Mouse (Mus musculus) spleen, adult 2 months (tissue): ENCODE data around the gene Cep128. TPM values are rescaled to one million over a fixed set of nuclear protein-coding genes. Genes with fewer than 3 reads are reported as not detected.

Experiments
- DNase-seq, 2 experiments: peaks; one replicate each; pipeline versions ENCODE4 v3.0.0 to v3.0.0-alpha.2; 2012 to 2021; ENCODE audit warnings: low spot score in 2 of 2, low read depth in 1 of 2
- H3K27ac ChIP-seq: fragments of 200-500 bp; 2 replicates; pipeline ENCODE4 v1.5.1; 2012; ENCODE audit warnings: low read length, inconsistent platforms; ENCODE audit not compliant: insufficient read depth
- H3K27me3 ChIP-seq: fragments of 200-500 bp; 2 replicates; pipeline ENCODE4 v1.6.1; 2012; ENCODE audit warnings: mild to moderate bottlenecking, moderate library complexity, low read length, inconsistent platforms; ENCODE audit not compliant: control insufficient read depth, insufficient read depth
- H3K36me3 ChIP-seq: fragments of 200-500 bp; 2 replicates; pipeline ENCODE4 v1.6.1; 2012; ENCODE audit warnings: mild to moderate bottlenecking, low read length, inconsistent platforms; ENCODE audit not compliant: control insufficient read depth, insufficient read depth
- H3K4me1 ChIP-seq: fragments of 200-500 bp; 2 replicates; pipeline ENCODE4 v1.6.1; 2011; ENCODE audit warnings: inconsistent platforms; ENCODE audit not compliant: control insufficient read depth, insufficient read depth, insufficient read length
- H3K4me3 ChIP-seq: fragments of 200-500 bp; 2 replicates; pipeline ENCODE4 v1.5.1; 2011; ENCODE audit warnings: mild to moderate bottlenecking, inconsistent platforms; ENCODE audit not compliant: insufficient read depth, insufficient read length; ENCODE audit errors: extremely low read depth
- CTCF ChIP-seq: fragments of 200-500 bp; IDR thresholded peaks from 2 replicates; pipeline ENCODE4 v1.5.1; 2011; ENCODE audit warnings: mild to moderate bottlenecking, inconsistent platforms; ENCODE audit not compliant: insufficient read depth, insufficient read length, insufficient replicate concordance; ENCODE audit errors: extremely low read depth
- POLR2A ChIP-seq: fragments of 200-500 bp; IDR thresholded peaks from 2 replicates; pipeline ENCODE4 v1.6.1; 2011; ENCODE audit warnings: low read depth, low read length, inconsistent platforms
- WGBS: fragments of 180-500 bp; shearing (Covaris S2); methylation state at CpG from one replicate; pipeline ENCODE4 v1.1.7; 2018; 5-methylcytosine and 5-hydroxymethylcytosine counted together
- polyA plus RNA-seq: library from polyadenylated mRNA; depleted of rRNA; stranded (reverse); fragments of >200 nt; gene quantifications from 2 replicates; pipeline ENCODE4 v1.2.3, GENCODE M21; 2012

The Cep128 gene
- polyA plus RNA-seq, 1 experiment, result 4.7 TPM

DNA sequence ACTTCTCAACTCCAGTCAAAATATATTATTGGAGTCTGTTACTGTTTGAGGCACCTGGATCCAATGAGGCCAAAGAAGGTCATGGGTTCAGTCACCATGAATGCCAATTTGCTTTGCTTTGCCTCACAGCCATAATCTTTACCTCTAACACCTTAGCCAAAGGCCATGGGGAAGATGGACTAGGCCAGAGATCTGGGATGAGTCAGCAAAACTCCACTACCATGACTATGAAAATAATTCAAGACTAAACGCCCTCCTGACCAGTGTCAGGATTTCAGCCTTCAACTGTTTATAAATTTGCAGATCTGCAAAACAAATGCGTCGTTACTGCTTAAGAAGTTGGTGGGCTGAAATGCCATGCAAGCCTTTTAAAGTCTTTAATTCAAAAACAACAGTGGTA lies 76.5 kb downstream of the Cep128 start:
- H3K4me3 ChIP-seq, result no peak overlapping the region
- H3K27ac ChIP-seq, result no peak overlapping the region
- no peaks in the 10 kb centered on the region for H3K36me3 ChIP-seq
- 94% methylated on average over 3 of the region's 3 CpGs for WGBS
- no peaks in the 10 kb centered on the region for H3K27me3 ChIP-seq
- DNase-seq, result no peak
- no peak for TF ChIP-seq POLR2A
- no peak for TF ChIP-seq CTCF
- no peaks in the 10 kb centered on the region for H3K4me1 ChIP-seq

DNA sequence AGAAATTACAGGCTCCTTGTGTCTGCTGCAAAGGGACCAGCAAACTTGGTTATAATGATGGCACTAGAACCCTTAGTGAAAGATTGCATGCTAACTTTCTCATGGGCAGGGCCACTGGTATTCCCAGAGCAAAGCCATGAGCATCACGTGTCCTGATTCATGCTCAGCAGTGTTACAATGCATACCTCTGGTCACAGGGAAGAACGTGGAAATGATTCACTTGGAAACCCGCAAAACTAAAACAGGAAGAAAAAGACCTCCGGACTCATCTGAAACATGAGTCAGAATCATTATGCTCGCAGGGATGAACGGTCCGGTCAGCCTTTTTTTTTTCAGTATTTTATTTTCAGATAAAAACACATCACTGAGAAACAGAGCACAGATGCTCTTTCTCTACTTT lies 78.4 kb downstream of the Cep128 start:
- Histone ChIP-seq H3K4me1 (no peaks in the 10 kb centered on the region), H3K36me3 (no peaks in the 10 kb centered on the region), H3K27me3 (no peaks in the 10 kb centered on the region), H3K4me3 (no peak overlapping the region), H3K27ac (no peak overlapping the region)
- no peak for TF ChIP-seq POLR2A
- TF ChIP-seq CTCF, result no peak
- WGBS, result 89% methylated on average over 7 of the region's 7 CpGs
- no peak for DNase-seq

DNA sequence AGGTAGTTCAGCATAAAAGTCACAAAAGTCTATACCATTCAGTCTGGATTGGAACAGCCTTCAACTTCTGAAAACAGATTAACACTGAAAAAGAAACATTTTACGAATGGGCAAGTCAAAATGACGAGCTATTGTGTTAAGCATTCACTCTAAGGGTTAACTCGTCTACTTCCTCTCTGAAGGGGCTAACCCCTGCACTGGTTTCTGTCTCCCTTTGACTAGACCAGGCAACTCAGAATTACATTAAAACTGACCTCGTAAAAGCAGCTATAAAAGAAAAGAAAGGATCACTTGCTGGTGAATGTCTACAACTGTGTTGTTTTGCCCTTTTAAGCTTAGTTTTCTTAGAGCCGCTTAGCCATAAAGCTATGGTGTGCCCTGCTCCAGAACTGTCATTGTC lies 79.2 kb downstream of the Cep128 start:
- TF ChIP-seq CTCF (no peak), POLR2A (no peak)
- 75% methylated on average over 5 of the region's 5 CpGs for WGBS
- Histone ChIP-seq H3K27ac (no peak overlapping the region), H3K36me3 (no peaks in the 10 kb centered on the region), H3K27me3 (no peaks in the 10 kb centered on the region), H3K4me3 (no peak overlapping the region), H3K4me1 (no peaks in the 10 kb centered on the region)
- DNase-seq, result no peak

DNA sequence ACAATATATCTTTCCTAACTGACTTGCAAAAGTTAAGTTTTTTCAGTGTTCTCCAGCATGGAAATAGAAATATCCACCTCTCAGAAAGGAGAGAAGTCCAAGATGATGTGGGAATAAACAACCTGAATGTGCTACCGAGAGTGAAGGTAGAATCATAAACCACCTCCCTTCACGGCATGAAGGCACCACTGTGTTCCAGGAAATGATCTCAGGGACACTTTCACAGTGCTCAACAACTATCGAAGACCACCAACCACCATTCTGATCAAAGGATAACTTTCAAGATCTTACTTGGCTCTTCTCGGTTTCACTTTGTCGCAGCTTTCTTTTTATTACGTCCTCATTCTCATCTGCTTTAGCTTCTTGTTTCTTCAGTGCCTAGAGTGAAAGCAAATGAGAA lies 85.5 kb downstream of the Cep128 start:
- TF ChIP-seq POLR2A (no peak), CTCF (no peak)
- WGBS, result 93% methylated on average over 6 of the region's 6 CpGs
- no peak overlapping the region for H3K4me3 ChIP-seq

DNA sequence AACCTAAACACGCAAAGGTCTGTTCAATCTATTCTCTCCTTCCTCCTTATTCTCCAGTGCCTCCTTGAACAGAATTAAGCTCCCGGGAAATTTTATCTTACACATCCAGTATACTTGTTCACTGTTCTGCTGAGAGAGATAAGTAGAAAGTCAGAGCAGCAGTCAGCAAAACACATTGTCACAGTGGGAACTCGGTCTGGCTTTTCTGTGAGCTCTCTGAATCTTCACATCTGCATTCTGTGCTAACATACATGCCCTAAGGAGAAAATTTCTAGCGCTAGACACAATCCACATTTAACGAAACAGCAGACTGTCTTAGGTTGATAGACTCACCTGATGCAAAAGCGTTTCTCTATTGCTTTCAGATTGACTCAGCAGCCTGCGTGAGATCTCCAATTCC lies 88.3 kb downstream of the Cep128 start:
- 89% methylated on average over 7 of the region's 7 CpGs for WGBS
- H3K36me3 ChIP-seq, result peaks cover 5% of the 10 kb centered on the region; the same call in 1 of the 2 replicates
- H3K4me3 ChIP-seq, result no peak overlapping the region
- H3K27me3 ChIP-seq, result no peaks in the 10 kb centered on the region
- H3K4me1 ChIP-seq, result no peaks in the 10 kb centered on the region
- no peak for TF ChIP-seq CTCF
- no peak for TF ChIP-seq POLR2A
- no peak for DNase-seq
- no peak overlapping the region for H3K27ac ChIP-seq

More for the DNA sequence above, 85.5 kb downstream of the Cep128 start:
- H3K27ac ChIP-seq, result no peak overlapping the region
- no peaks in the 10 kb centered on the region for H3K4me1 ChIP-seq
- no peak for DNase-seq
- no peaks in the 10 kb centered on the region for H3K27me3 ChIP-seq
- H3K36me3 ChIP-seq, result peaks cover 3% of the 10 kb centered on the region; the same call in 1 of the 2 replicates

DNA sequence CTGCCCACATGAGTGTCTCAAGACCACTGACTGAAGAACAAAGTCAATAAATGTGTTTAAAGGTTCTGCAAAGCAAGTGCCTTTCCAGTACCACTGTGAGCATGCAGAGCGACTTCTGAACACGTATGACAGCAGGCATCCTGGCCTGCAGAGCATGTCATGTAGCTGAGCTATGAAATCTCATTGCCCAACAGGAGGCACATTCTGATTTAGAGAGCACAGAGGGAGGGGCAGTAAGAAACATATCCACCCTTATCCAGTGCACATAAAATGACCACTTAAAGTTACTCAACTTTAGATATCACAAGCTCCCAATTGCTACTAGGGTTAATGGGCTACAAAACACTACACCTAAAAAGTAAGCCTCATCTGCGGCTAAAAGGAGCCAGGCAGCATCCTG lies 88.8 kb downstream of the Cep128 start:
- H3K27me3 ChIP-seq, result no peaks in the 10 kb centered on the region
- DNase-seq, result no peak
- no peak overlapping the region for H3K27ac ChIP-seq
- 96% methylated on average over 3 of the region's 3 CpGs for WGBS
- peaks cover 5% of the 10 kb centered on the region; the same call in 1 of the 2 replicates for H3K36me3 ChIP-seq
- no peak overlapping the region for H3K4me3 ChIP-seq
- no peak for TF ChIP-seq CTCF
- no peak for TF ChIP-seq POLR2A
- H3K4me1 ChIP-seq, result no peaks in the 10 kb centered on the region

DNA sequence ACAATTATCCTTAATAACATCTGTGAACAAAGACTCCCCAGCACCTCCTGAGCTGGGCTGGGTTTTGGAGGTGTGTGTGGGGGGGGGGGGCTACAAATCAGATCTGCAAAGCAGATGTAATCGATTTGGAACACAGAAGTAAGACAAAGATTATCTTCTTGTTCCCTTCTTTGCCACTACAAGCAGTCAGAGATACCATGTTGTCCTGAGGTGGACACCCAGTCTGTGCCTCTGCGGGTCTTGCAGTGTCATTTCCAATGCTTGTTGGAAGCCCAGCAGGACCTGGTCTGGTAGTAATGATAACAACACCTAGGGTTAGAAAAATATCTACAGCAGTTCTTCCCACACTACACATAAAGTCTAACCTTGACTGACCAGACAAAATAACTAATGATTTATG lies 110.3 kb downstream of the Cep128 start:
- Histone ChIP-seq H3K36me3 (no peaks in the 10 kb centered on the region), H3K27ac (no peak overlapping the region), H3K4me3 (no peak overlapping the region), H3K27me3 (no peaks in the 10 kb centered on the region), H3K4me1 (no peaks in the 10 kb centered on the region)
- 91% methylated on average over 2 of the region's 2 CpGs for WGBS
- no peak for DNase-seq
- TF ChIP-seq POLR2A (no peak), CTCF (no peak)
